Mouse (Mus musculus): ENCODE measurements around the gene Foxk1. TPM values are rescaled to one million over a fixed set of nuclear protein-coding genes. Genes with fewer than 3 reads are reported as not detected.

Gene Foxk1
- polyA plus RNA-seq, 1 experiment, result 36.4 TPM

DNA sequence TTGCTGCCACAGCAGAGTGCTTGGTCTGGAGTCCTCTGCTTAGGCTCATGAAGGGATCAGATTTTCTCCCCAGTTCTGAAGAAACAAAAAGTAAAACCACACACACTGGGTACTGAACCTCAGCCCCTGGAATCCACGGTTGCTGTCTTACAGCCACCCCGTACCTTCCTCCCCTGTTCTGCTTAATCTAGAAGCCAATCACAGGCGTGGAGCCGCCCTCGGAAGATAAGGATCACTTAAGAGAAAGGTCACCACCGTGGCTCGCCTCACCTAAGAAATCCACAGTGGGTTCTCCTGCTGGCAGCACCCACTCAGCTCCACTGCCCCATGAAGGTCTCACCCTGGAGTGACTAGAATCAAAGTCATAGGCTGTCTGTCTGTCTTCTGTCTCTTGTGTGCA lies 5.1 kb downstream of the Foxk1 start:
- no peak for TF ChIP-seq GATA1 (IDR thresholded peaks at IDR 0.05; ENCODE audit: low read length)

DNA sequence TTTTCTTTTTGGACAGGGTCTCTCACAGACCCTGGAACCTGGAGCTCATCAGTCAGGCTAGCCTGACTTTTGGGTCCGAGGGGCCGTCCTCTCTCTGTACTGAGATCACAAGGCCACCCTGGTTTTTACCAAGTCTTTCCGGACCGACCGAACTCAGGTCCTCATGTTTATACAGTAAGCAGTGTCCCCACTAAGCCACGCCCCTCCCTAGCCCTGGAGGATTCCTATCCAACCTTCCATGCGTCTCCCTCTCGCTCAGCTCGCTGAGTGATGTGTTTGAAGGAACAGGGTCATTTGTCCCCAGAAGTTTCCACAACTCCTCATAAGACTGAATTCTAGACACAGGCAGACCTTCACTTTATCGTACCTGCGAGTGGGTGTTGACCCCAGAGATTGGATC lies 5.6 kb downstream of the Foxk1 start:
- no peak for TF ChIP-seq GATA1 (IDR thresholded peaks at IDR 0.05; ENCODE audit: low read length)

DNA sequence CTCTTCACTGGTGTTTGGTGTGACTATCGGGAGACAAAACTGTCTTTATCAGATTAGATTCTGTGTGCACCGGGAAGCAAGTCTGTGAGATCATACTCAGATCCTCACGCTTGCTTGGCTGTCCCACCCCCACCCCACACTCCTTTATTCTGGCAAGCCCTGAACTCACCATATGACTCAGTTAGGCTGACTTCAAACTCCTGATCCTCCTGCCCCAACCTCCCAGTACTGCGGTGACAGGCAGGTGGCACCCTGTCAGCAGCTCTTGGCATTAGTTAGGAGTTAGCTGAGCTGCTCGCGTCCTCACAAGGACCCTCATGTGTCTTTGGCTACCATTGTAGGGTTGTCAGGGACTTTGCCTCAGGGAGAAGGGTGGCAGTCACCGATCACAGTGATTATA lies 6.1 kb downstream of the Foxk1 start:
- TF ChIP-seq GATA1 (IDR thresholded peaks at IDR 0.05; ENCODE audit: low read length), result no peak

DNA sequence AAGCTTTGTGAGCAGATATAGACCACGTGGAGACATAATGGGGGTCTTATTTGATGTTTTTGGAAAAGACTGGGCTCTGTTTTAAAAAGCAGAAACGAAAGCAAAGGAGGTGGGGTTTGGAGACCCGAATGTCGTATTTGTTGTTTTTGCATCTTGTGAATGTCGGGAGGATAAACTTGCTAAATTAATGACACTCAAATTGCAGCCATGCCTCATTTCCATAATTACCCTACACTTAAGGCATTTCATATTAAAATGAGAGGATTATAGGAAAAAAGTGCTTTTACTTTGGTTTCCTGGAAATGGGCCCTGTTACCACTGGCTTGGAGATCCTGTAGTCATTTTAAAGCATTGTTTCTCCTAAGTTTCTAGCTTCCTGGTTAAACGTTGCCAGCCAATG lies 7.9 kb downstream of the Foxk1 start:
- TF ChIP-seq GATA1 (IDR thresholded peaks at IDR 0.05; ENCODE audit: low read length), result no peak

DNA sequence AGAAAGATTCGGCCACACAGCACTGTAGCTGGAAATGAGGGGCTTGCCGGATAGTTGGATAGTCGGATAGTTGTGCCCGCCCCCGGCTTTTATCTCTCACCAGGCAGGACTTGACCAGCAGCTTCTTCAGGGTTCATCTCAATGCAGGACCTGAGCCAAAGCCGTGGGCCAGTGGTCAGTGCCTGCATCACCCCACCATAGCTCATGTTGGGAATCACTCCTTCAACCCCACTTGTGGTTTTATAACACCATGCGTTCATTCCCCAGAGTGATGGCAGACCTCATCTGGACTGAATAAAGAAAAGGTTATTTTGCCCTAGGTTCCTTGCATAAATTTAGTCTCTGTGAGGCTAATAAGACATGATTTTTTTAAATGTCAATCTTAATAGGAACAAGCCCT lies 9.1 kb downstream of the Foxk1 start:
- TF ChIP-seq GATA1 (IDR thresholded peaks at IDR 0.05; ENCODE audit: low read length), result no peak

DNA sequence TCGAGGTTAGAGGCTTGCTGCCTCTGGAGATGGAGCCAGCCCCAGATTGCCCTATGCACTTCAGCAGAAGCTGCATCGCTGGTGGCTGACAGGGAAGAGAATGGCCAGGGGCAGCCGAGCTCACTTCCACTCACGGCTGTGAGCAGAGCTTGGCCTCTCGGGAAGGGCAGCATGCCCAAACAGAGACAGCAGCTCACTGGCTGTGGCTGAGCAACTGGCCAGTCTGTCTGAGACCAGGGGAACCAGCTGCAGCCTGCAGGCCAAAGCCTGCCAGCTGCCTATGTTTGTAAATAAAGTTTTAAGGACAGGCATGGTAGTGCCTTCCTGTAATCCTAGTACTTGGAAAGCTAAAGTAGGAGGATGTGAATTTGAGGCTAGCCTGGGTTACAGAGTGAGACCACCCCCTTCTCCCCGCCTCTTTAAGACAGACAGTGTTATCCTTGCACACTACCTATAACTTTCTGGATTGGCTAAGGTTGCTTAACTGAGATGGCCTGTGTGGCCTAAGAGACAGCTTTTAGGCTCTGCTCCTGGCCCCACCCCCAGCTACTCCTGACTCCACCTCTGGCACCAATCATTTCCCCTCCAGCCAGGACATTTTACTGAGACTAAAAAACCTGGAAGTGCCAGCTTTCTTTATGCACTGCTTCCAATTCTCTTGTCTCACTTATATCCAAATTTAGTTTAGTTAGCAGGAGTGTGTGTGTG lies 11.5 kb downstream of the Foxk1 start:
- TF ChIP-seq GATA1 (IDR thresholded peaks at IDR 0.05; ENCODE audit: low read length), result no peak

DNA sequence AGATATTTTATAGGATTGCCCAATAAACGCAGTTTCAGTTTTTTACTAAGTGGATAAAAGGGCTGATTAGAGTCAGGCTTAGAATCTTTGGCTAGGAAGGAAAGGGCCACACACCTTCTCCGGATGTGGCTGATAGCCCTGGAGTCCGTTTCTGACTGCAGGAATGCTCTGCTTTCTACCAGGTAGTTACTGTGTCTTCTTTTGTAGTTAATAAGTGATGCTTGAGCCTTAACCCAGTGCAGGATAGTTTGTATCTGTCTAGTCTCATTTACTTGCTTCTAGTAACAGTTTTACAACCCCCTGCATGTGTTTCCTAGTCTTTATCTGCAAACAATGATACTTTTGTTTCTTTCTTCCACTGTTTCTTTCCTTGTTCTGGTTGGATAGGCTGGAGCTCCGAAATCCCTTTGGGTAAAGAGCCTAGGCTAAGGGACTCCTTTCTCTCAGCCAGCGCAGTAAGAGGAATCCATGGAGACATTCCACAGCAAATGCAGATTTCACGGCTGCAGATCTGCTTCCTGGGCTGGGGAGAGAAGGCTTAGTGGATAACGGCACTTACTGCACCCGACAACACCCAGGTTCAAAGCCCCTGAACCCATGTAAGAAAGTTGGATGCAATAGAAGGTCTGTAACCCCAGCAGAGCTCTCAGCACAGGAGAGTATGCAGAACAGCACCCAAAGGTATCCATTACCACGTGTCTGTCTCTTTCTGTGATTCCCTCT lies 12.6 kb downstream of the Foxk1 start:
- TF ChIP-seq GATA1 (IDR thresholded peaks at IDR 0.05; ENCODE audit: low read length), result no peak

DNA sequence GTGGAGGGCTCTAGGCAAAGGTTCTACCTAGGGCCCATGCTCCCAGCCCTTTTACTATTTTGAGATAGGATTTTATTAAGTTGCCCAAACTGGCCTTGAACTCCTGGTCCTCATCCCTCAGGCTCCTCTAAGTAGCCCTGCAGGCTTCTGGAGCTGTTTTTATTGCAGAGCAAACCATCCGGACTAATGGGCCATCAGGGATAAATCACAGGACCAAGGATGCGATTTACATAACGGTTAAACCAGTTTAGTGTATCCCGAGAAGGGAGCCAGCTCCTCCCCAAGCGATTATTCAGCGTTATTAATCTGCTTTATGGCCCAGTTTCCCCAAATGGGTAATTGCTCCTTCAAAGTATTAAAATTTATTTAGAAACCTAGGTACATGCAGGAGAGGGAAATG lies 14.1 kb downstream of the Foxk1 start:
- TF ChIP-seq GATA1 (IDR thresholded peaks at IDR 0.05; ENCODE audit: low read length), result no peak

DNA sequence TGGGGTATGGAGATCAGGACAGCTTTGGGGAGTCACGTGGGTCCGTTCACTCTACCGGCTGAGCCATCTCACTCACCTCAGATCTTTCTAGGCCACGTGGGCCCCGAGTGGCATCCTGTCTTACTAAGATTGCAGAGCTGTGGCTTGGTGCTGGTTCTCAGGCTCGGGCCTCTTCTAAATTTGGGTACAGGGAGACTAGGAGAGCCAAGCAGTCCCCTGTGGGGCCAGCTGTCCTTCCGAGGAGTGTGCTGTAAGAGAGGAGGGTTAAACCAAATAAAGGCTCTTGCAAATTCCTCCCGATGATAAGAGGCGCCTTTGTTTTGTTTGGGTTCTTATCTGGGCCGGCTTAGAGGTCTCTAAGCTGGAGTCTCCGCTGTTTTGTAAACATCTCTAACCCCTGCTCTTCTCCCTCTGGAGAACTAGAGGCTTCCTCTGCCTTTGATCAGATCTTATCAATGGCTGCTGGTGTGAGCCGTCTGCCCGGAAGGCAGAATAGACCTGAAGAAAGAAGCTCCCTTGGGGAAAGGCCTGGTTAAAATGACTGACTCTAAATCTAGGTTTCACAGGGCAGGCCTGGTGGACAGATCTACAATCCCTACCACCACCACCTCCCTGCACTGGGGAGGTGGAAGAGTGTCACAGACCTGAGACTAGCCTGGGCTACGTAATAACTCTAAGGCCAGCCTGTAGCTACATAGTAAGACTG lies 14.9 kb downstream of the Foxk1 start:
- no peak for TF ChIP-seq GATA1 (IDR thresholded peaks at IDR 0.05; ENCODE audit: low read length)

DNA sequence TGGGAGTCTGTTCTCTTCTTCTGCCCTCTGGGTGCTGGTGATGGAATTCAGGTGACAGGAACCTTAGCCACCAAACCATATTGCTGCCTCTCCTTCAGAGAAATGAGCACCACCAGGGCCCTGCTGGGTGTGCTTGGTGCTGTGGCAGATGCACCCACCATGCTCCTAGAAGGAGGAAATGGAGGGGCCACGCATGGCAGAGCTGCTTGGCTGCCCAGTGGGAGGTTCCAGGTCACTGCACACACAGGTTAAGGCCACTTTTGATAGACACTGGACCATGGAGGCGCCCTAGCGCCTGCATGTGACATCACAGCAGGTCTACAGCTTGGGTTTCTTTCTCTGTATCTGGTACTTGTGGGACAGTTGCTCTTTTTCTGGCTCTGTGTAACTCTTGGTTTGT lies 15.8 kb downstream of the Foxk1 start:
- TF ChIP-seq GATA1 (IDR thresholded peaks at IDR 0.05; ENCODE audit: low read length), result no peak

DNA sequence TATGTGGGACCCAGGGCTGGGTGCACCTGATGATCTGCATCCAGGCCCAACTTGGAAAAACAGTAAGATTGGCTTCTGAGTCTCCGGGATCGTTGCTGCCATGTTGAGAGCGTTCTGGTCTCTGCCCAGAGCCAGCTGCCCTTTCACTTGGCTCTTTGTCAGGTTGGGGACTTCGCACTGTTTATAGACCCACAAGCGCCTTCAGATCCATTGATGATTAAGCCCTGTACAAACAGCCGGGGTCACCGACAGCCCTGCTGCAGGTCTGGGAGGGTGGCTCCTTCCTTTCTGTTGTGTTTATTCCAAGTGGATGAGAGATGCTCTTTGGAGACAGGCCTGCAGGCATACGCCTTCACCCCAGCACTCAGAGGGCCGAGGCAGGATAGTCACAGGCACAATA lies 16.6 kb downstream of the Foxk1 start:
- TF ChIP-seq GATA1 (IDR thresholded peaks at IDR 0.05; ENCODE audit: low read length), result no peak

DNA sequence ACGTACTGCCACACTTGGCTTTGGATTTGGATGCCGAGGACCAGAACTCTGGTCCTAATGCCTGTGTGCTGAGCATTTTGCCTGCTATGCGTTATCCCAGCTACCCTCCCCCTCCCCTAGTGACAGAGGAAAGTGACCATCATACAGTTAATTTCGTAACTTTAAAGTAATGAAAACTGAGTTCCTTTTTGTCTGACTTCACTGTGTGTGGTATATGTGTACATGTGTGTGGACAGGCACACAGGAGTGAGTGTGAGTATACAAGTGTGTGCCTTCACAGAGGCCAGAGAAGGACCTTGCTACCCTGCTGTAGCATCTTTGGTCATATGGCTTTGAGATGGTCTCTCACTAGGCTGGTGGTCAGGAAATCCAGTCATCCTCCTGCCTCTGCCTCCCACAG lies 17.1 kb downstream of the Foxk1 start:
- TF ChIP-seq GATA1 (IDR thresholded peaks at IDR 0.05; ENCODE audit: low read length), result no peak

DNA sequence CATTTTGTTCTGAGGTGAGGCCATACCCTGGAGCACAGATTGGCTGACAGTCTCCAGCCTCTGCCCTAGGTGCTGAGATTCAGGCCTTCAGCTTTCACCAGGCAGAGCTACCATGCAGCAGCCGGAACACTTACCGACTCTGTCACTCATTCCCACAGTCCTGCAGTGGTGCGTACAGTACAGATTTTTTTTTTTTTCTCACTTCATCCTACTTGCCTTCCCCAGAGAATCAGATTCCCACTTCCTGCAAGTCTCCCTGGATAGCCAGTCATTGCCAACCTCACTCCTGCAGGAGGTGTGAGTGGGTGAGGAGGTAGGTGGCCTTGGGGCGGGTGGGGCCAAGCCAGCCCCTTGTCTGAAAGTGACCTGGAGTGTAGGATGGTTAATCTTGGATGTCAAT lies 19.0 kb downstream of the Foxk1 start:
- no peak for TF ChIP-seq GATA1 (IDR thresholded peaks at IDR 0.05; ENCODE audit: low read length)

DNA sequence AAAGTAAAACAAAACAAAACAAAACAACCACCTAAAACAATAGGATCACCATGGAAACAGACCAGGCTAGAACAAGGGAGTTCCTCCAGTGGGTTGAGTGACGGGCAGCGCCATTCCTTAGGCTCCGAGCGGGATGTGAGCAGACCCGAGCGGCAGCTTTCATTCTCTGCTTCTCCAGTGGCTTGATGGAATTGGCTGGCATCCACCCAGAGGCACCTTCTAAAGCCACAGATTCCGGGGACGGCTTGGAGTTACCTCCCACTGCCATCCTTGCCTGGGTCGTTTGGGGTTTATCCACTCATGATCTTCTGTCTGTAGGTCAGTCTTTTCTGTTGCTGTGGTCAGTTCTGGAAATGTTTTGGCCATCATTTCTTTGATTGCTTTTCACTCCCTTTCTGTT lies 19.6 kb downstream of the Foxk1 start:
- no peak for TF ChIP-seq GATA1 (IDR thresholded peaks at IDR 0.05; ENCODE audit: low read length)

DNA sequence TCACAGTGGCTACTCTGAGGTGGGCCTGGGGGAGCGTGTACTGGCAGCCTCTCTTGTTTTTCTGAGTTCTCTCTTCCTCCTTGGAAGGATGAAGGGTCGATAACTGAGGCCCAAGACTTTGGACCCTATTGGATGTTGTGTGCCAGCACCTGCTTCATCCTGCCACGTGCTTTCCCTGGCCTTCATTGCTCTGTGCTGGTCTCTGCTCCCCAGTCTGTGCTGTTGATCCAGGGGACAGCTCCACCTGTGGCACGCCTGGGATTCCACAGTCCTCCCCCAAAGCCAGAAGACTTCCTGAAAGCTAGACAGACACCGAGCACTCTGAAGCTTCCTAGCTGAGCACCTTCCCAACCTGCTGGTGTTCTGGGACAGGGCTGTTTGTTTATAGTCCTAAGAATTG lies 20.6 kb downstream of the Foxk1 start:
- no peak for TF ChIP-seq GATA1 (IDR thresholded peaks at IDR 0.05; ENCODE audit: low read length)

DNA sequence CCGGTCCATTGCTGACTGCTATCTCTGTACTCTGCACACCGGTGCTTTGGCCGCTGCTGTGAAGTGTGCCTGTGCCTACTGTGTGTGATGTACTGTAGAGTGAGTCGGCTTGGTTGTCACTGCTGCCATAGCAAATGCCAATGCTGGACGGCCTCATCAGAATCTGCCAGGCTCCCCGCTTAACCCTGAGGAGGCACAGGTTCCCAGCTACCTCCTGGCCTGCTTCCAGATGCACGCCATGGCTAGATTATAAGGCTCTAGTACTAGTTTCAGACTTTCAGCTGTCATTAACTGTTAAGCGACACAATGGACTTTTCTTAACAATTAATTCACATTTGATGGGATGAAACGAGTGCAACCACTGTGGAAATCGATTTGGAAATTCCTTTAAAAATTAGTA lies 21.8 kb downstream of the Foxk1 start:
- no peak for TF ChIP-seq GATA1 (IDR thresholded peaks at IDR 0.05; ENCODE audit: low read length)

DNA sequence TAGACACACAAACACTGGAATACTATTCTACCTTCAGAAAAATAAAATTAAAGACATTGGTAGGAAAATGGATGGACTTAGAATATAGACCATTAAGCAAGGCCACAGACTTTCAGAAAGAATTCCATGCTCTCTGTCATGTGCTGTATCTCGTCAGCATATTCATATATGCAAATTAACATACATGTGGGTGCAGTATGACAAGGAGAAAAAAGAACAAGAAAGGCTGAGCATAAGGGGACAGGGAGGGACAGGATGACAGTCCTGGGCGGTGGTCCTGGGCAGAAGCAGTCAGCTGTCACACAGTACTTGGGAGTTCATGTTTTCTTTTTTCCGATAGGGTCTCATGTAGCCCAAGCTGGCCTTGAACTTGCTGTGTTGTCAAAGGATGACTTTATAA lies 22.4 kb downstream of the Foxk1 start:
- TF ChIP-seq GATA1 (IDR thresholded peaks at IDR 0.05; ENCODE audit: low read length), result no peak
